Mouse (Mus musculus) MEL (cell line): Measurements from ENCODE around the gene Lmbrd2. TPM values are rescaled to one million over a fixed set of nuclear protein-coding genes. Genes with fewer than 3 reads are reported as not detected.

Experiments
- DNase-seq: peaks from one replicate; pipeline ENCODE4 v3.0.0; 2011; ENCODE audit warnings: low read depth, low spot score
- H3K27ac ChIP-seq: 2 replicates; pipeline ENCODE4 v1.5.1; 2012; ENCODE audit warnings: low read depth, mild to moderate bottlenecking, control low read depth, low read length, moderate library complexity; ENCODE audit not compliant: control insufficient read depth
- H3K27me3 ChIP-seq, 2 experiments: fragments of 150-350 bp in 1 of 2; sonication (generic) in 1 of 2; 2 replicates each; pipeline ENCODE4 v1.6.1; 2012; ENCODE audit warnings: low read length in 2 of 2, mild to moderate bottlenecking in 2 of 2, improper control_type of control experiment in 1 of 2, moderate library complexity in 1 of 2; ENCODE audit not compliant: insufficient read depth in 2 of 2, control insufficient read depth in 1 of 2
- H3K36me3 ChIP-seq, 2 experiments: 2 replicates each; pipeline ENCODE4 v1.6.1; 2012 to 2014; ENCODE audit warnings: low read length in 2 of 2, improper control_type of control experiment in 1 of 2, inconsistent platforms in 1 of 2, mild to moderate bottlenecking in 1 of 2; ENCODE audit not compliant: insufficient read depth in 2 of 2, control insufficient read depth in 1 of 2
- H3K4me1 ChIP-seq, 2 experiments: fragments of 150-350 bp in 1 of 2; sonication (generic) in 1 of 2; 2 replicates each; pipeline ENCODE4 v1.6.1; 2012; ENCODE audit warnings: low read length in 2 of 2, improper control_type of control experiment in 1 of 2, mild to moderate bottlenecking in 1 of 2; ENCODE audit not compliant: insufficient read depth in 2 of 2, control insufficient read depth in 1 of 2
- H3K4me3 ChIP-seq, 2 experiments: fragments of 150-350 bp in 1 of 2; sonication (generic) in 1 of 2; 2 replicates each; pipeline ENCODE4 v1.5.1; 2012; ENCODE audit warnings: low read depth in 2 of 2, low read length in 2 of 2, mild to moderate bottlenecking in 2 of 2, moderate library complexity in 2 of 2, control low read depth in 1 of 2, improper control_type of control experiment in 1 of 2; ENCODE audit not compliant: control insufficient read depth in 1 of 2, insufficient read depth in 1 of 2
- H3K79me2 ChIP-seq: 2 replicates; pipeline ENCODE4 v1.6.1; 2012; ENCODE audit warnings: mild to moderate bottlenecking, low read length, moderate library complexity; ENCODE audit not compliant: control insufficient read depth, poor library complexity, insufficient read depth
- H3K9ac ChIP-seq: 2 replicates; pipeline ENCODE4 v1.6.1; 2012; ENCODE audit warnings: low read depth, mild to moderate bottlenecking, control low read depth, low read length, moderate library complexity; ENCODE audit not compliant: control insufficient read depth, poor library complexity, severe bottlenecking
- H3K9me3 ChIP-seq: fragments of 150-350 bp; sonication (generic); replicated peaks from 2 replicates; pipeline ENCODE4 v1.6.1; 2012; ENCODE audit warnings: mild to moderate bottlenecking, low read length, improper control_type of control experiment, moderate library complexity; ENCODE audit not compliant: insufficient read depth
- CHD1 ChIP-seq: IDR thresholded peaks from 2 replicates; pipeline ENCODE4 v1.6.1; 2012; ENCODE audit warnings: low read depth, mild to moderate bottlenecking, inconsistent platforms, low read length, improper control_type of control experiment
- CHD2 ChIP-seq: IDR thresholded peaks from 2 replicates; pipeline ENCODE4 v1.6.1; 2011; ENCODE audit warnings: low read length, improper control_type of control experiment
- ELF1 ChIP-seq: IDR thresholded peaks from 2 replicates; pipeline ENCODE4 v1.6.1; 2014; ENCODE audit warnings: low read depth, mild to moderate bottlenecking, inconsistent platforms, low read length, improper control_type of control experiment, moderate library complexity
- EP300 ChIP-seq, 2 experiments: IDR thresholded peaks; 2 replicates each; pipeline ENCODE4 v1.6.1; 2011; ENCODE audit warnings: improper control_type of control experiment in 2 of 2, low read length in 2 of 2, low read depth in 1 of 2, mild to moderate bottlenecking in 1 of 2
- MAFK ChIP-seq: IDR thresholded peaks from 2 replicates; pipeline ENCODE4 v1.6.1; 2011; ENCODE audit warnings: low read depth, mild to moderate bottlenecking, low read length, improper control_type of control experiment, borderline replicate concordance
- MAZ ChIP-seq: IDR thresholded peaks from 2 replicates; pipeline ENCODE4 v1.6.1; 2012; ENCODE audit warnings: low read depth, mild to moderate bottlenecking, inconsistent platforms, low read length, improper control_type of control experiment
- MEF2A ChIP-seq: IDR thresholded peaks from 2 replicates; pipeline ENCODE4 v1.6.1; 2014; ENCODE audit warnings: low read depth, mild to moderate bottlenecking, inconsistent platforms, low read length, improper control_type of control experiment; ENCODE audit not compliant: poor library complexity, insufficient replicate concordance, severe bottlenecking; ENCODE audit errors: extremely low read depth
- MXI1 ChIP-seq: IDR thresholded peaks from 2 replicates; pipeline ENCODE4 v1.6.1; 2011; ENCODE audit warnings: mild to moderate bottlenecking, low read depth, low read length, improper control_type of control experiment
- MYB ChIP-seq: IDR thresholded peaks from 2 replicates; pipeline ENCODE4 v1.6.1; 2011; ENCODE audit warnings: mild to moderate bottlenecking, low read depth, low read length, improper control_type of control experiment
- MYC ChIP-seq: IDR thresholded peaks from 2 replicates; pipeline ENCODE4 v1.6.1; 2011; ENCODE audit warnings: low read depth, mild to moderate bottlenecking, low read length, improper control_type of control experiment, moderate library complexity
- NRF1 ChIP-seq: IDR thresholded peaks from 2 replicates; pipeline ENCODE4 v1.6.1; 2014; ENCODE audit warnings: low read depth, mild to moderate bottlenecking, inconsistent platforms, low read length, improper control_type of control experiment, moderate library complexity; ENCODE audit not compliant: poor library complexity, insufficient read depth, severe bottlenecking
- POLR2AphosphoS2 ChIP-seq: IDR thresholded peaks from 2 replicates; pipeline ENCODE4 v1.6.1; 2011; ENCODE audit warnings: low read length, improper control_type of control experiment
- RAD21 ChIP-seq: IDR thresholded peaks from 2 replicates; pipeline ENCODE4 v1.6.1; 2011; ENCODE audit warnings: mild to moderate bottlenecking, low read depth, low read length, improper control_type of control experiment
- USF2 ChIP-seq, 2 experiments: IDR thresholded peaks; 2 replicates each; pipeline ENCODE4 v1.6.1; 2011 to 2012; ENCODE audit warnings: improper control_type of control experiment in 2 of 2, low read length in 2 of 2, borderline replicate concordance in 1 of 2, inconsistent platforms in 1 of 2, low read depth in 1 of 2, mild to moderate bottlenecking in 1 of 2; ENCODE audit not compliant: insufficient read depth in 1 of 2
- ZC3H11A ChIP-seq: IDR thresholded peaks from 2 replicates; pipeline ENCODE4 v1.6.1; 2012; ENCODE audit warnings: low read depth, mild to moderate bottlenecking, inconsistent platforms, low read length, improper control_type of control experiment
- ZKSCAN1 ChIP-seq: IDR thresholded peaks from 2 replicates; pipeline ENCODE4 v1.6.1; 2012; ENCODE audit warnings: low read depth, mild to moderate bottlenecking, inconsistent platforms, low read length, improper control_type of control experiment, moderate library complexity
- ZNF384 ChIP-seq: IDR thresholded peaks from 2 replicates; pipeline ENCODE4 v1.6.1; 2012; ENCODE audit warnings: low read depth, mild to moderate bottlenecking, inconsistent platforms, low read length, improper control_type of control experiment
- polyA plus RNA-seq, 2 experiments: library from polyadenylated mRNA; stranded (reverse) in 1 of 2; unstranded in 1 of 2; fragments of >175 nt in 1 of 2; fragments of >200 nt in 1 of 2; gene quantifications; 2 replicates each; pipeline versions ENCODE4 v1.2.1 to v1.2.4; 2012; ENCODE audit warnings: low replicate concordance in 2 of 2, low read depth in 1 of 2; ENCODE audit not compliant: insufficient read length in 2 of 2, insufficient read depth in 1 of 2, missing spikeins in 1 of 2
- total RNA-seq: library from RNA; depleted of rRNA; stranded (reverse); fragments of 300-350 nt; gene quantifications from 2 replicates; pipeline ENCODE4 v1.2.3, GENCODE M21; 2012

Gene Lmbrd2
- total and polyA plus RNA-seq, 3 experiments: 7.9 to 62.9 (median 8.2) TPM

DNA sequence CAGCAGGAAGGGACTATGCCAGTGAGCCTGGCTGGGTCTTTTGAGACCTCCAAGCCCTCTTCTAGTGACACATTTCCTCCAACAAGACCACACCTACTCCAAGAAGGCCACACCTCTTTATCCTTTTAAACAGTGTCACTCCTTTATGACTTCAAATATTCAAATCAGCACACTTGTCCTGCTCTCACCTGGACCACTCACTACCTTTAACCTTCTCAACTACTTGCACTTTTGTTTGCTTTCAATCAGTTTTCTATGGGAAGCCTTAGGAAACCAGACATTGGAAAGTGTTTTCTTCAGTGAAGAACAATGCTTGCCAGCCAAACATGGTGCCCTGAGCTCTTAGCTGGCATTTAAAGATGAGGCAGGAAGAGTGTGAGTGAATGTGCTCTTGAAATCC lies 15.0 kb downstream of the Lmbrd2 start, which contains the start of gene Skp2:
Gene Skp2, minus strand, starts transcription at position 101 of the 400 bp plus-strand sequence.
- Histone ChIP-seq H3K36me3 (peaks cover 0 to 18% of the 10 kb centered on the region in 2 experiments; a peak in 3 of 4 replicates), H3K27ac (no peak within 1 kb of the TSS), H3K9me3 (no peaks in the 10 kb centered on the region), H3K4me1 (no peaks in the 10 kb centered on the region), H3K27me3 (no peaks in the 10 kb centered on the region), H3K79me2 (no peaks in the 10 kb centered on the region), H3K9ac (no peak within 1 kb of the TSS), H3K4me3 (no peak within 1 kb of the TSS)
- TF ChIP-seq MYC (no peak), NRF1 (no peak), RAD21 (no peak), USF2 (IDR thresholded peaks at IDR 0.05; ENCODE audit: borderline replicate concordance in 1 of 2, insufficient read depth in 1 of 2, low read depth in 1 of 2, low read length in 2 of 2) (no peak), ELF1 (no peak), MYB (no peak), ZNF384 (no peak), MXI1 (no peak), ZC3H11A (no peak), EP300 (IDR thresholded peaks at IDR 0.05; ENCODE audit: low read depth in 1 of 2, low read length in 2 of 2) (no peak), MAFK (no peak), ZKSCAN1 (no peak), POLR2AphosphoS2 (no peak), MEF2A (no peak), CHD1 (no peak)
- DNase-seq: no peak

DNA sequence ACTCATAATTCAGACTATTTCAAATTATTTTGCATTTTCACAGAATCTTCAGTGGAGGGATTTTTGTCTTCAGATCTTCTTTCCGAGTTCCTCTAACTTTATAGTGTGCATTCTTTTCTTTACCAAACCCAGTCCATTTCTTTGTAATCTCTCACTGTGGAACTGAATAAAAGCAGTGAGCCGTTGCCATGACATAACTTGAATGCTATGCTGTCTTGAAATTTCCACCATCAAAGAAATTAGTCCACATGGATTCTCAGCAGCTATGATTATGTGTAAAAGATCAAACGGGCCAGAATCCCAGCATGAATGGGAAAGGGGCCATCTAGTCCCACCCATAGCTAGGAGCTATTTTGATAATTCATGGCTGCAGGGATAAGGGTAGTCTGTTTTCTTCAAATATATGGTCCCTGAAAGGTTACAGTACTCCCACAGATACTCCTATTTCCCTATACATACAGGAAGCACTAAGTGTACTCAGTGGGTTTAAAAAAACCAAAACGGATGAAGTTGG lies 22.3 kb downstream of the Lmbrd2 start:
- no peaks in the 10 kb centered on the region for H3K9me3 ChIP-seq
- DNase-seq: no peak
- H3K4me1 ChIP-seq: no peaks in the 10 kb centered on the region
- no peaks in the 10 kb centered on the region for H3K27me3 ChIP-seq
- TF ChIP-seq EP300 (IDR thresholded peaks at IDR 0.05; ENCODE audit: low read depth in 1 of 2, low read length in 2 of 2) (no peak), MAZ (no peak), CHD2 (no peak)
- peaks cover 0 to 14% of the 10 kb centered on the region in 2 experiments; a peak in 2 of 4 replicates for H3K36me3 ChIP-seq
- H3K9ac ChIP-seq: no peak overlapping the region
- H3K4me3 ChIP-seq: no peak overlapping the region
- H3K79me2 ChIP-seq: no peaks in the 10 kb centered on the region
- no peak overlapping the region for H3K27ac ChIP-seq
